Mouse (Mus musculus) embryonic facial prominence, embryonic 14.5 days (tissue): ENCODE measurements around the gene Ube2s. TPM values are rescaled to one million over a fixed set of nuclear protein-coding genes. Genes with fewer than 3 reads are reported as not detected.
A peak's percentile ranks its signal among the peaks of the same experiment; 100 is the strongest.

ENCODE experiments used
- ATAC-seq: fragments of 200-750 bp; cut with Nextera tagmentation; 2 replicates; pipeline ENCODE4 v1.8.0; 2017; ENCODE audit warnings: low read depth, moderate number of reproducible peaks, moderate TSS enrichment
- DNase-seq: peaks from one replicate; pipeline ENCODE4 v3.0.0-alpha.2; 2015; ENCODE audit warnings: low spot score
- H3K27ac ChIP-seq: fragments of 300-500 bp; sonication (generic); replicated peaks from 2 replicates; pipeline ENCODE4 v1.5.1; 2014; ENCODE audit warnings: low read depth, mild to moderate bottlenecking, low read length, moderate library complexity
- H3K27me3 ChIP-seq: fragments of 300-500 bp; sonication (generic); replicated peaks from 2 replicates; pipeline ENCODE4 v1.6.1; 2014; ENCODE audit warnings: low read length; ENCODE audit not compliant: control insufficient read depth, insufficient read depth
- H3K36me3 ChIP-seq: fragments of 300-500 bp; sonication (generic); 2 replicates; pipeline ENCODE4 v1.6.1; 2014; ENCODE audit warnings: low read length, mixed read lengths; ENCODE audit not compliant: control insufficient read depth, insufficient read depth
- H3K4me1 ChIP-seq: fragments of 300-500 bp; sonication (generic); 2 replicates; pipeline ENCODE4 v1.6.1; 2014; ENCODE audit warnings: antibody characterized with exemption, low read length; ENCODE audit not compliant: control insufficient read depth, insufficient read depth
- H3K4me2 ChIP-seq: fragments of 300-500 bp; sonication (generic); 2 replicates; pipeline ENCODE4 v1.6.1; 2014; ENCODE audit warnings: low read depth, mild to moderate bottlenecking, low read length, moderate library complexity, mixed read lengths
- H3K4me3 ChIP-seq: fragments of 300-500 bp; sonication (generic); 2 replicates; pipeline ENCODE4 v1.5.1; 2014; ENCODE audit warnings: low read depth, mild to moderate bottlenecking, low read length
- H3K9ac ChIP-seq: fragments of 300-500 bp; sonication (generic); 2 replicates; pipeline ENCODE4 v1.6.1; 2014; ENCODE audit warnings: low read depth, mild to moderate bottlenecking, low read length, moderate library complexity, mixed read lengths
- H3K9me3 ChIP-seq: fragments of 300-500 bp; sonication (generic); 2 replicates; pipeline ENCODE4 v1.6.1; 2016; ENCODE audit warnings: low read length; ENCODE audit not compliant: control insufficient read depth
- WGBS: fragments of 180-500 bp; shearing (Covaris S2); extraction: QIAGEN DNeasy Blood & Tissue Kit; methylation state at CpG from one replicate; pipeline ENCODE4 v1.1.7; 2014; 5-methylcytosine and 5-hydroxymethylcytosine counted together
- polyA plus RNA-seq: library from polyadenylated mRNA; unstranded; fragments of >200 nt; fragmentation: Nextera tagmentation; extraction: Ambion mirVana; gene quantifications from 2 replicates; pipeline ENCODE4 v1.2.1, GENCODE M21; 2014

The Ube2s gene
- polyA plus RNA-seq, 1 experiment from 2014 or later: 347 TPM

- Histone ChIP-seq H3K4me1 (peaks cover 10% of the 10 kb centered on the region), H3K9ac (peak within 1 kb of the TSS; percentile 99), H3K4me2 (peak within 1 kb of the TSS; percentile 95), H3K4me3 (peak within 1 kb of the TSS; percentile 91), H3K27ac (peak within 1 kb of the TSS; percentile 96), H3K36me3 (peaks cover 40% of the 10 kb centered on the region), H3K27me3 (no peaks in the 10 kb centered on the region; the same call in 1 of the 2 replicates), H3K9me3 (no peaks in the 10 kb centered on the region)
- peak; percentile 95 for ATAC-seq
- peak; percentile 99 for DNase-seq
- WGBS: 2% methylated on average over 41 of the region's 54 CpGs
Measured at GRCm38 (mm10) chr7:4792278-4793212, 19.8 kb downstream of the Ube2s start, which contains the start of gene Rpl28. Gene Rpl28 (plus strand): TSS chr7:4792874.

- Histone ChIP-seq H3K9ac (peak within 1 kb of the TSS; percentile 79), H3K4me3 (peak within 1 kb of the TSS; percentile 61), H3K9me3 (no peaks in the 10 kb centered on the region), H3K27me3 (no peaks in the 10 kb centered on the region; the same call in 1 of the 2 replicates), H3K4me2 (peak within 1 kb of the TSS; percentile 96), H3K4me1 (peaks cover 10% of the 10 kb centered on the region), H3K27ac (peak within 1 kb of the TSS; percentile 44), H3K36me3 (peaks cover 9% of the 10 kb centered on the region)
- no peak for DNase-seq
- WGBS: 14% methylated on average over 16 of the region's 40 CpGs
- 0 out of 2 replicates have a peak, but pooled peaks have one; percentile 12 for ATAC-seq
Measured at GRCm38 (mm10) chr7:4789436-4789935, 22.9 kb downstream of the Ube2s start, which contains the start of gene Tmem238. Gene Tmem238 (minus strand): TSS chr7:4789656.

GRCm38 (mm10) chr7:4788499-4789435, 23.6 kb downstream of the Ube2s start:
- Histone ChIP-seq H3K9ac (peak overlapping the region; percentile 79), H3K9me3 (no peaks in the 10 kb centered on the region), H3K4me3 (peak overlapping the region; percentile 61), H3K36me3 (peaks cover 2% of the 10 kb centered on the region), H3K4me1 (peaks cover 7% of the 10 kb centered on the region), H3K27ac (peak overlapping the region; percentile 44), H3K4me2 (peak overlapping the region; percentile 96), H3K27me3 (no peaks in the 10 kb centered on the region; the same call in 1 of the 2 replicates)
- 2% methylated on average over 47 of the region's 64 CpGs for WGBS
- DNase-seq (peak; percentile 62), ATAC-seq (peak; percentile 31)

- Histone ChIP-seq H3K36me3 (no peaks in the 10 kb centered on the region), H3K4me3 (no peak overlapping the region), H3K4me2 (no peak overlapping the region), H3K27ac (no peak overlapping the region), H3K9me3 (no peaks in the 10 kb centered on the region), H3K9ac (no peak overlapping the region), H3K27me3 (peaks cover 11% of the 10 kb centered on the region), H3K4me1 (peaks cover 6% of the 10 kb centered on the region)
- WGBS: 83% methylated on average over 14 of the region's 14 CpGs
- ATAC-seq (no peak), DNase-seq (no peak)
Measured at GRCm38 (mm10) chr7:4783667-4784268, 28.6 kb downstream of the Ube2s start.

- Histone ChIP-seq H3K4me3 (no peak within 1 kb of the TSS), H3K4me1 (no peaks in the 10 kb centered on the region), H3K9me3 (no peaks in the 10 kb centered on the region), H3K27ac (no peak within 1 kb of the TSS), H3K36me3 (no peaks in the 10 kb centered on the region), H3K27me3 (peaks cover 21% of the 10 kb centered on the region), H3K9ac (no peak within 1 kb of the TSS), H3K4me2 (no peak within 1 kb of the TSS)
- ATAC-seq (no peak), DNase-seq (no peak)
- WGBS: 72% methylated on average over 2 of the region's 2 CpGs
Measured at GRCm38 (mm10) chr7:4782759-4783158, 29.6 kb downstream of the Ube2s start, which contains the start of the genes Il11 and Tmem190. Gene Il11 (minus strand): TSS chr7:4782859. Gene Tmem190 (plus strand): TSS chr7:4782937.

GRCm38 (mm10) chr7:4782130-4782529, 30.3 kb downstream of the Ube2s start:
- no peak for DNase-seq
- Histone ChIP-seq H3K36me3 (no peaks in the 10 kb centered on the region), H3K4me3 (no peak overlapping the region), H3K9ac (no peak overlapping the region), H3K27ac (no peak overlapping the region), H3K9me3 (no peaks in the 10 kb centered on the region), H3K27me3 (peaks cover 28% of the 10 kb centered on the region), H3K4me2 (no peak overlapping the region), H3K4me1 (no peaks in the 10 kb centered on the region)
- no peak for ATAC-seq
- WGBS: 45% methylated on average over 3 of the region's 3 CpGs

GRCm38 (mm10) chr7:4779921-4780320, 32.5 kb downstream of the Ube2s start:
- 0 out of 2 replicates have a peak, but pooled peaks cover 3% of the 10 kb centered on the region for H3K4me1 ChIP-seq
- no peaks in the 10 kb centered on the region for H3K9me3 ChIP-seq
- H3K36me3 ChIP-seq: no peaks in the 10 kb centered on the region
- H3K27me3 ChIP-seq: peaks cover 47% of the 10 kb centered on the region
- no peak overlapping the region for H3K4me2 ChIP-seq
- DNase-seq (no peak), ATAC-seq (no peak)
- H3K27ac ChIP-seq: no peak overlapping the region
- H3K4me3 ChIP-seq: no peak overlapping the region
- 29% methylated on average over 5 of the region's 5 CpGs for WGBS
- H3K9ac ChIP-seq: no peak overlapping the region
